In genomic region chr1:175671626-175672025, GRCm38 (mm10) we compare ENCODE assay signal across 21 mouse cellular contexts. TPM values are rescaled to one million over a fixed set of nuclear protein-coding genes. Genes with fewer than 3 reads are reported as not detected.
DNase-seq lines count a peak whose midpoint lies in the region; ATAC-seq and TF ChIP-seq lines count a peak whose summit lies in the region.
"Had no signal": no experiment of that assay in that cellular context is flagged by ENCODE, and none has a peak within 500 bp of the region (broad histone marks: within the 10 kb centered on the region; RNA-seq: fewer than 3 reads in every experiment).

No protein-coding gene starts in this region.

- no peak overlapping the region for H3K9ac ChIP-seq in heart, postnatal 0 days (replicated peaks; ENCODE audit: low read depth, low read length)
- no peak overlapping the region for H3K9ac ChIP-seq in lung, postnatal 0 days (replicated peaks; ENCODE audit: low read depth)
- H3K9ac ChIP-seq: midbrain, embryonic 12.5 days; neural tube, embryonic 12.5 days had no signal

- WGBS in heart, postnatal 0 days = 7% methylated on average over 1 of the region's 1 CpGs
- WGBS in heart, embryonic 10.5 days = 23% methylated on average over 1 of the region's 1 CpGs
- WGBS in lung, postnatal 0 days = 8% methylated on average over 1 of the region's 1 CpGs

- ATAC-seq in heart, postnatal 0 days (ENCODE audit: insufficient read depth, low read depth) = no peak
- peak; percentile 37; the same call in 1 of the 2 replicates for ATAC-seq in lung, postnatal 0 days

- no peak overlapping the region for H3K27ac ChIP-seq in heart, postnatal 0 days (ENCODE audit: low read depth)
- no peak overlapping the region for H3K27ac ChIP-seq in heart, embryonic 10.5 days
- H3K27ac ChIP-seq in lung, postnatal 0 days (ENCODE audit: low read length) = no peak overlapping the region
- H3K27ac ChIP-seq: embryonic facial prominence, embryonic 10.5 days; midbrain, embryonic 12.5 days; neural tube, embryonic 12.5 days had no signal

- H3K27me3 ChIP-seq in heart, postnatal 0 days (ENCODE audit: control insufficient read depth, insufficient read depth, low read length) = no peaks in the 10 kb centered on the region
- H3K27me3 ChIP-seq in heart, embryonic 10.5 days (ENCODE audit: insufficient read depth, poor library complexity, severe bottlenecking) = no peaks in the 10 kb centered on the region
- no peaks in the 10 kb centered on the region for H3K27me3 ChIP-seq in lung, postnatal 0 days (replicated peaks; ENCODE audit: insufficient read depth, low read length)
- H3K27me3 ChIP-seq: midbrain, embryonic 12.5 days; neural tube, embryonic 12.5 days had no signal

- H3K4me2 ChIP-seq in heart, postnatal 0 days (ENCODE audit: low read depth, low read length) = no peak overlapping the region
- H3K4me2 ChIP-seq in lung, postnatal 0 days (replicated peaks; ENCODE audit: low read depth, low read length) = no peak overlapping the region
- H3K4me2 ChIP-seq: midbrain, embryonic 12.5 days; neural tube, embryonic 12.5 days had no signal

- H3K4me3 ChIP-seq in heart, postnatal 0 days (ENCODE audit: low read depth, low read length) = no peak overlapping the region
- H3K4me3 ChIP-seq in heart, embryonic 10.5 days = no peak overlapping the region
- no peak overlapping the region for H3K4me3 ChIP-seq in lung, postnatal 0 days (ENCODE audit: low read depth, low read length)
- H3K4me3 ChIP-seq: embryonic facial prominence, embryonic 10.5 days; midbrain, embryonic 12.5 days; neural tube, embryonic 12.5 days had no signal

- H3K9me3 ChIP-seq in heart, postnatal 0 days (replicated peaks; ENCODE audit: control insufficient read depth, low read length) = no peaks in the 10 kb centered on the region
- no peaks in the 10 kb centered on the region for H3K9me3 ChIP-seq in heart, embryonic 10.5 days
- no peaks in the 10 kb centered on the region for H3K9me3 ChIP-seq in lung, postnatal 0 days (ENCODE audit: low read length)
- H3K9me3 ChIP-seq: embryonic facial prominence, embryonic 10.5 days; midbrain, embryonic 12.5 days; neural tube, embryonic 12.5 days had no signal

- no peak for DNase-seq in heart, postnatal 0 days (ENCODE audit: low spot score)
- DNase-seq in heart, embryonic 10.5 days (ENCODE audit: low spot score) = no peak
- DNase-seq in lung, postnatal 0 days (ENCODE audit: low spot score) = peak; percentile 72
- no peak for DNase-seq in lung, postnatal 4 days
- DNase-seq in NIH3T3 (ENCODE audit: low read depth) = peak; percentile 45
- DNase-seq in naive thymus-derived CD4-positive, alpha-beta T cell, adult 2 months (ENCODE audit: low read depth) = peak; percentile 5
- DNase-seq in thymus, postnatal 10 days (ENCODE audit: low spot score in 2 of 2) = no peak
- no peak for DNase-seq in heart, adult 8-10 months (ENCODE audit: low spot score)
- DNase-seq: adrenal gland, adult 2 months; cerebellum, postnatal 10 days; heart, postnatal 36 days; kidney, adult 11 months; liver; right cerebral cortex, adult 18-20 months had no signal

- TF ChIP-seq CTCF in heart, postnatal 0 days (IDR thresholded peaks at IDR 0.05; ENCODE audit: low read depth) = peak; percentile 49
- peak; percentile 56 for TF ChIP-seq CTCF in lung, postnatal 0 days (IDR thresholded peaks at IDR 0.05)

- no peaks in the 10 kb centered on the region for H3K4me1 ChIP-seq in heart, postnatal 0 days (ENCODE audit: control insufficient read depth, insufficient read depth)
- no peaks in the 10 kb centered on the region for H3K4me1 ChIP-seq in heart, embryonic 10.5 days
- no peaks in the 10 kb centered on the region for H3K4me1 ChIP-seq in lung, postnatal 0 days (ENCODE audit: insufficient read depth, low read depth, low read length)
- H3K4me1 ChIP-seq: embryonic facial prominence, embryonic 10.5 days; midbrain, embryonic 12.5 days; neural tube, embryonic 12.5 days had no signal

- no peaks in the 10 kb centered on the region for H3K36me3 ChIP-seq in heart, postnatal 0 days (replicated peaks; ENCODE audit: control insufficient read depth, insufficient read depth, low read length)
- no peaks in the 10 kb centered on the region for H3K36me3 ChIP-seq in heart, embryonic 10.5 days
- no peaks in the 10 kb centered on the region for H3K36me3 ChIP-seq in lung, postnatal 0 days (ENCODE audit: insufficient read depth, low read length)
- H3K36me3 ChIP-seq: embryonic facial prominence, embryonic 10.5 days; midbrain, embryonic 12.5 days; neural tube, embryonic 12.5 days had no signal

- no peak for TF ChIP-seq EP300 in heart, postnatal 0 days (IDR thresholded peaks at IDR 0.05; ENCODE audit: low read depth)
- TF ChIP-seq EP300 in lung, postnatal 0 days (IDR thresholded peaks at IDR 0.05) = no peak

RNA-seq across cellular contexts. Expression of gene Opn3, which starts 20.9 kb away (rescaled TPM):
- total RNA-seq in heart, postnatal 0 days (2014; rRNA removed; ENCODE audit: low replicate concordance) = 19.4 and 22.0 TPM in 2 replicates
- polyA plus RNA-seq in heart, postnatal 0 days (2015; fragmentation: Nextera tagmentation; extraction: Ambion mirVana) = 6.7 and 7.6 TPM in 2 replicates
- polyA plus RNA-seq in heart, embryonic 10.5 days (2016; fragmentation: Nextera tagmentation; extraction: Ambion mirVana) = 10.8 and 13.7 TPM in 2 replicates
- 2.2 and 3.5 TPM in 2 replicates for polyA plus RNA-seq in lung, postnatal 0 days (2015; fragmentation: Nextera tagmentation; extraction: Ambion mirVana)
- 1 to 10 TPM; 3.7 to 5.8 (median 4.0) TPM for total RNA-seq in heart, adult 8-10 months (2022)

RNA-seq across cellular contexts. Expression of gene Chml, which starts 21.1 kb away (rescaled TPM):
- total RNA-seq in heart, postnatal 0 days (2014; rRNA removed; ENCODE audit: low replicate concordance) = 5.2 and 11.4 TPM in 2 replicates
- 1.8 and 1.9 TPM in 2 replicates for polyA plus RNA-seq in heart, postnatal 0 days (2015; fragmentation: Nextera tagmentation; extraction: Ambion mirVana)
- 4.3 and 6.2 TPM in 2 replicates for polyA plus RNA-seq in heart, embryonic 10.5 days (2016; fragmentation: Nextera tagmentation; extraction: Ambion mirVana)
- 1.2 and 1.7 TPM in 2 replicates for polyA plus RNA-seq in lung, postnatal 0 days (2015; fragmentation: Nextera tagmentation; extraction: Ambion mirVana)
- 1 to 10 TPM; 6.7 to 9.7 (median 7.7) TPM for total RNA-seq in heart, adult 8-10 months (2022)

RNA-seq across cellular contexts. Expression of gene Wdr64, which starts 26.8 kb away (rescaled TPM):
- total RNA-seq in heart, postnatal 0 days (2014; rRNA removed; ENCODE audit: low replicate concordance) = not detected in 2 replicates
- not detected in 2 replicates for polyA plus RNA-seq in heart, postnatal 0 days (2015; fragmentation: Nextera tagmentation; extraction: Ambion mirVana)
- polyA plus RNA-seq in heart, embryonic 10.5 days (2016; fragmentation: Nextera tagmentation; extraction: Ambion mirVana) = not detected in 2 replicates
- polyA plus RNA-seq in lung, postnatal 0 days (2015; fragmentation: Nextera tagmentation; extraction: Ambion mirVana) = not detected in 2 replicates
- not detected for total RNA-seq in heart, adult 8-10 months (2022)
- total RNA-seq: adrenal gland, adult 2 months; heart, postnatal 36 days; left cerebral cortex, adult 8-10 months had no signal
- polyA plus RNA-seq: adrenal gland, adult 2 months; embryonic facial prominence, embryonic 10.5 days; large intestine, adult 2 months; lung, embryonic 16.5 days; midbrain, embryonic 12.5 days; neural tube, embryonic 12.5 days; spleen, adult 2 months had no signal

RNA-seq across cellular contexts. Expression of gene Fh1, which starts 46.2 kb away (rescaled TPM):
- 273 and 284 TPM in 2 replicates for total RNA-seq in heart, postnatal 0 days (2014; rRNA removed; ENCODE audit: low replicate concordance)
- 417 and 418 TPM in 2 replicates for polyA plus RNA-seq in heart, postnatal 0 days (2015; fragmentation: Nextera tagmentation; extraction: Ambion mirVana)
- 177 and 220 TPM in 2 replicates for polyA plus RNA-seq in heart, embryonic 10.5 days (2016; fragmentation: Nextera tagmentation; extraction: Ambion mirVana)
- polyA plus RNA-seq in lung, postnatal 0 days (2015; fragmentation: Nextera tagmentation; extraction: Ambion mirVana) = 67.2 and 69.0 TPM in 2 replicates
- 100 to 1,000 TPM; 543 to 586 (median 574) TPM for total RNA-seq in heart, adult 8-10 months (2022)

RNA-seq across cellular contexts. Expression of gene Kmo, which starts 51.4 kb away (rescaled TPM):
- not detected in 2 replicates for total RNA-seq in heart, postnatal 0 days (2014; rRNA removed; ENCODE audit: low replicate concordance)
- polyA plus RNA-seq in heart, postnatal 0 days (2015; fragmentation: Nextera tagmentation; extraction: Ambion mirVana) = 0.03 and 0.05 TPM in 2 replicates
- 0.10 and 0.11 TPM in 2 replicates for polyA plus RNA-seq in heart, embryonic 10.5 days (2016; fragmentation: Nextera tagmentation; extraction: Ambion mirVana)
- 0.12 and 0.21 TPM in 2 replicates for polyA plus RNA-seq in lung, postnatal 0 days (2015; fragmentation: Nextera tagmentation; extraction: Ambion mirVana)
- under 1 TPM; 0.28 to 0.44 (median 0.30) TPM for total RNA-seq in heart, adult 8-10 months (2022)
- polyA plus RNA-seq: embryonic facial prominence, embryonic 10.5 days had no signal

Comparison
In these comparisons a context has a peak if more than half of its experiments do, and no peak if none do; other contexts are left out.
1. DNase-seq: peak in lung, postnatal 0 days (single experiment), NIH3T3 (single experiment) and naive thymus-derived CD4-positive, alpha-beta T cell, adult 2 months (single experiment); none in heart, postnatal 0 days (single experiment), heart, embryonic 10.5 days (single experiment), lung, postnatal 4 days (0 of 2), thymus, postnatal 10 days (0 of 2) and heart, adult 8-10 months (single experiment).